Mouse (Mus musculus) CH12.LX (cell line): Measurements from ENCODE around the gene Trip4.

Source experiments
- BHLHE40 ChIP-seq: IDR thresholded peaks from 2 replicates; pipeline ENCODE4 v1.6.1; 2011; ENCODE audit warnings: mild to moderate bottlenecking, low read depth, low read length, improper control_type of control experiment
- CHD1 ChIP-seq: IDR thresholded peaks from 2 replicates; pipeline ENCODE4 v1.6.1; 2012; ENCODE audit warnings: low read depth, low read length, improper control_type of control experiment, inconsistent platforms
- CTCF ChIP-seq, 2 experiments: IDR thresholded peaks in 1 of 2; conservative IDR thresholded peaks in 1 of 2; 2 replicates each; pipeline ENCODE4 v1.5.1; 2011 to 2012; ENCODE audit warnings: low read depth in 2 of 2, low read length in 2 of 2, improper control_type of control experiment in 1 of 2, inconsistent platforms in 1 of 2, mild to moderate bottlenecking in 1 of 2, moderate library complexity in 1 of 2
- E2F4 ChIP-seq: IDR thresholded peaks from 2 replicates; pipeline ENCODE4 v1.6.1; 2011; ENCODE audit warnings: low read depth, low read length, improper control_type of control experiment; ENCODE audit not compliant: insufficient replicate concordance
- EP300 ChIP-seq: IDR thresholded peaks from 2 replicates; pipeline ENCODE4 v1.6.1; 2011; ENCODE audit warnings: low read length, improper control_type of control experiment
- MAFK ChIP-seq: IDR thresholded peaks from 2 replicates; pipeline ENCODE4 v1.6.1; 2011; ENCODE audit warnings: low read length, improper control_type of control experiment; ENCODE audit not compliant: insufficient replicate concordance
- MAX ChIP-seq: IDR thresholded peaks from 2 replicates; pipeline ENCODE4 v1.6.1; 2011; ENCODE audit warnings: low read length, improper control_type of control experiment
- POLR2A ChIP-seq: IDR thresholded peaks from 2 replicates; pipeline ENCODE4 v1.6.1; 2011; ENCODE audit warnings: low read depth, mild to moderate bottlenecking, improper control_type of control experiment, low read length
- SIN3A ChIP-seq: IDR thresholded peaks from 2 replicates; pipeline ENCODE4 v1.6.1; 2012; ENCODE audit warnings: low read length, improper control_type of control experiment, inconsistent platforms
- SMC3 ChIP-seq: IDR thresholded peaks from 2 replicates; pipeline ENCODE4 v1.6.1; 2011; ENCODE audit warnings: low read depth, low read length, improper control_type of control experiment
- TBP ChIP-seq: conservative IDR thresholded peaks from 2 replicates; pipeline ENCODE4 v1.6.1; 2011; ENCODE audit warnings: low read depth, low read length, improper control_type of control experiment
- USF1 ChIP-seq: IDR thresholded peaks from 2 replicates; pipeline ENCODE4 v1.6.1; 2014; ENCODE audit warnings: low read depth, mild to moderate bottlenecking, inconsistent platforms, low read length, improper control_type of control experiment
- ZMIZ1 ChIP-seq: IDR thresholded peaks from 2 replicates; pipeline ENCODE4 v1.6.1; 2012; ENCODE audit warnings: low read depth, mild to moderate bottlenecking, inconsistent platforms, low read length, improper control_type of control experiment
- ZNF384 ChIP-seq: IDR thresholded peaks from 2 replicates; pipeline ENCODE4 v1.6.1; 2012; ENCODE audit warnings: low read depth, low read length, improper control_type of control experiment, inconsistent platforms

- TF ChIP-seq EP300 (peak; percentile 73), CTCF (conservative IDR thresholded peaks at IDR 0.05 in 1 of 2, IDR thresholded peaks at IDR 0.05 in 1 of 2; ENCODE audit: low read depth in 2 of 2, low read length in 2 of 2) (no peak), USF1 (no peak), MAFK (no peak), TBP (no peak), SMC3 (no peak), POLR2A (no peak), ZMIZ1 (no peak), E2F4 (no peak), BHLHE40 (no peak), ZNF384 (no peak), SIN3A (peak; percentile 41; the same call in 1 of the 2 replicates), CHD1 (no peak), MAX (no peak)
These were observed 77.4 kb downstream of the Trip4 start for GRCm38 (mm10) chr9:65831164-65831563.
